Mouse (Mus musculus): ENCODE data around the gene F12. TPM values are rescaled to one million over a fixed set of nuclear protein-coding genes. Genes with fewer than 3 reads are reported as not detected.
A peak's percentile ranks its signal among the peaks of the same experiment; 100 is the strongest.

F12 gene
- total and polyA plus RNA-seq, 3 experiments: not detected

GRCm38 (mm10) chr13:55444937-55445315 lies 18.3 kb upstream of the F12 start, which contains the start of gene Grk6:
TSS of gene Grk6 (plus strand) at chr13:55445072.
- TF ChIP-seq USF1 (IDR thresholded peaks at IDR 0.05; ENCODE audit: low read depth, low read length): 0 out of 2 replicates have a peak, but pooled peaks have one; percentile 28
- TF ChIP-seq MAZ (IDR thresholded peaks at IDR 0.05; ENCODE audit: low read depth, low read length): 0 out of 2 replicates have a peak, but pooled peaks have one; percentile 28
- TF ChIP-seq BHLHE40 (IDR thresholded peaks at IDR 0.05; ENCODE audit: borderline replicate concordance, low read depth, low read length): no peak
- peak; percentile 86 for TF ChIP-seq CHD2 (IDR thresholded peaks at IDR 0.05; ENCODE audit: low read length)
- no peak for TF ChIP-seq JUND (IDR thresholded peaks at IDR 0.05; ENCODE audit: low read depth, low read length)
- TF ChIP-seq SIN3A (IDR thresholded peaks at IDR 0.05; ENCODE audit: low read length): no peak
- Histone ChIP-seq H3K27ac (ENCODE audit: control insufficient read depth, low read depth, low read length) (peak within 1 kb of the TSS; percentile 85), H3K9me3 (replicated peaks; ENCODE audit: insufficient read depth, low read length) (no peaks in the 10 kb centered on the region), H3K9ac (ENCODE audit: control insufficient read depth, low read depth, low read length, poor library complexity, severe bottlenecking) (peak within 1 kb of the TSS; percentile 94), H3K27me3 (ENCODE audit: control insufficient read depth in 1 of 2, insufficient read depth in 2 of 2, low read length in 2 of 2) (no peaks in the 10 kb centered on the region), H3K4me1 (ENCODE audit: control insufficient read depth in 1 of 2, insufficient read depth in 2 of 2, low read length in 2 of 2) (peaks cover 7 to 31% of the 10 kb centered on the region in 2 experiments), H3K79me2 (ENCODE audit: control insufficient read depth, insufficient read depth, low read length, poor library complexity) (peaks cover 32% of the 10 kb centered on the region), H3K36me3 (ENCODE audit: control insufficient read depth in 1 of 2, insufficient read depth in 2 of 2, low read length in 2 of 2) (peaks cover 0 to 18% of the 10 kb centered on the region in 2 experiments; a peak in 2 of 4 replicates), H3K4me3 (ENCODE audit: control insufficient read depth in 1 of 2, insufficient read depth in 1 of 2, low read depth in 2 of 2, low read length in 2 of 2) (peak within 1 kb of the TSS; percentile 80 to 83)
- DNase-seq (ENCODE audit: low read depth, low spot score): peak; percentile 99

DNA sequence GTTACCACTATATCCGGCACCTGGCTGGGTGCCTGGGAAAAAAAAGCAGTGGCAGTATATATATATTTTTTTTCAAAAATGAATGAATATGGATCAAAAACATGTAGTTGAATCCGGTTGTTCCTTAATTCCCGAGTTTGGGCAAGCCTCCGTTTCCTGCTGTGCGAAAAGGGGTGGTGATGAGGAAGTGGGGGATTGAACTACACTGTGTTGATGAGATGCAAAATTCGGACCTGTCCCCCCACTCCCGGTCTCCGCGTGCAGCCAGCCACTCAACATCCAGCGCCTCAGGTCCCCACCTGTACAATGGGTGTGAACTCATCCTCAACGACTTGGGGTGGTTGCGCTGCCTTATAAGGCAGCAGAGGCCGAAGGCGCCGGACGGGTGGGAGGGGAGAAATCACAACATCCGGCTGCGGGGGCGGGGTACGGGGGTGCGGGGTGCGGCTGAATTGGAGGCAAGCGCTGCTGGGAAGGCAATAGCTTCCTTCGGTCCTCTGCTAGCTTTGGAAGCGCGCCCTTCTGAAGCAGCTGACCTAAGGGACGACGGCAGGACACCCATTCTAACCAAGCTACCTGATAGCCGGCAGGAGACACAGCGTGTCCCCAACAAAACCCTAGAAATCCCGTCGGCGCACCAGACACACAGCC lies 17.8 kb upstream of the F12 start:
- peak overlapping the region; percentile 84 for H3K27ac ChIP-seq (ENCODE audit: control insufficient read depth, low read depth, low read length)
- peaks cover 32% of the 10 kb centered on the region for H3K79me2 ChIP-seq (ENCODE audit: control insufficient read depth, insufficient read depth, low read length, poor library complexity)
- H3K36me3 ChIP-seq (ENCODE audit: control insufficient read depth in 1 of 2, insufficient read depth in 2 of 2, low read length in 2 of 2): peaks cover 0 to 18% of the 10 kb centered on the region in 2 experiments; a peak in 2 of 4 replicates
- no peak for TF ChIP-seq GABPA (IDR thresholded peaks at IDR 0.05; ENCODE audit: low read depth, low read length)
- peak; percentile 71 for TF ChIP-seq TBP (IDR thresholded peaks at IDR 0.05; ENCODE audit: low read depth, low read length)
- peak; percentile 80 for TF ChIP-seq MXI1 (IDR thresholded peaks at IDR 0.05; ENCODE audit: low read depth, low read length)
- peak; percentile 75 for TF ChIP-seq SIN3A (IDR thresholded peaks at IDR 0.05; ENCODE audit: low read length)
- TF ChIP-seq ELF1 (IDR thresholded peaks at IDR 0.05; ENCODE audit: low read depth, low read length): peak; percentile 59; the same call in 1 of the 2 replicates
- no peak for TF ChIP-seq MAFK (IDR thresholded peaks at IDR 0.05; ENCODE audit: borderline replicate concordance, low read depth, low read length)
- TF ChIP-seq HCFC1 (IDR thresholded peaks at IDR 0.05; ENCODE audit: low read depth, low read length): peak; percentile 18
- TF ChIP-seq POLR2AphosphoS2 (IDR thresholded peaks at IDR 0.05; ENCODE audit: low read length): peak; percentile 16; the same call in 1 of the 2 replicates
- 0 out of 2 replicates have a peak, but pooled peaks have one; percentile 32 for TF ChIP-seq ETS1 (IDR thresholded peaks at IDR 0.05; ENCODE audit: low read depth, low read length)
- TF ChIP-seq ZNF384 (IDR thresholded peaks at IDR 0.05; ENCODE audit: low read depth, low read length): no peak
- TF ChIP-seq NELFE (IDR thresholded peaks at IDR 0.05; ENCODE audit: low read depth, low read length): peak; percentile 49
- TF ChIP-seq RCOR1 (IDR thresholded peaks at IDR 0.05; ENCODE audit: low read depth, low read length): no peak
- peak; percentile 32 to 66; a peak in 2 of 4 replicates for TF ChIP-seq POLR2A (IDR thresholded peaks at IDR 0.05; ENCODE audit: control insufficient read depth in 1 of 2, insufficient read depth in 1 of 2, low read depth in 1 of 2, low read length in 2 of 2, poor library complexity in 1 of 2)
- peak; percentile 44 for TF ChIP-seq MAX (IDR thresholded peaks at IDR 0.05; ENCODE audit: low read length)
- H3K4me1 ChIP-seq (ENCODE audit: control insufficient read depth in 1 of 2, insufficient read depth in 2 of 2, low read length in 2 of 2): peaks cover 7 to 31% of the 10 kb centered on the region in 2 experiments
- DNase-seq (ENCODE audit: low read depth, low spot score): peak; percentile 91
- no peaks in the 10 kb centered on the region for H3K9me3 ChIP-seq (replicated peaks; ENCODE audit: insufficient read depth, low read length)
- peak overlapping the region; percentile 55 to 68 for H3K4me3 ChIP-seq (ENCODE audit: control insufficient read depth in 1 of 2, insufficient read depth in 1 of 2, low read depth in 2 of 2, low read length in 2 of 2)
- peak overlapping the region; percentile 64 for H3K9ac ChIP-seq (ENCODE audit: control insufficient read depth, low read depth, low read length, poor library complexity, severe bottlenecking)
- H3K27me3 ChIP-seq (ENCODE audit: control insufficient read depth in 1 of 2, insufficient read depth in 2 of 2, low read length in 2 of 2): no peaks in the 10 kb centered on the region

All from MEL (cell line).